Mouse (Mus musculus) CD4-positive, CD25-positive, alpha-beta regulatory T cell, adult 9 weeks (primary cell): ENCODE measurements around the gene Oxsr1. TPM values are rescaled to one million over a fixed set of nuclear protein-coding genes. Genes with fewer than 3 reads are reported as not detected.

Source experiments
- polyA plus RNA-seq: library from polyadenylated mRNA; unstranded; fragments of 100-300 nt; shearing (Covaris generic); gene quantifications from one replicate; pipeline ENCODE4 v1.2.1, GENCODE M21; 2017

The Oxsr1 gene
- 5.0 TPM for polyA plus RNA-seq

GRCm38 (mm10) chr9:119322289-119323259 lies at the start of gene Oxsr1:
Gene Oxsr1, minus strand, starts transcription at chr9:119322427.

GRCm38 (mm10) chr9:119365284-119365683 lies 43.1 kb upstream of the Oxsr1 start, which contains the start of gene Slc22a14:
Gene Slc22a14, minus strand, starts transcription at chr9:119365553.

GRCm38 (mm10) chr9:119357331-119358057 lies 35.3 kb upstream of the Oxsr1 start, which contains the start of gene Xylb:
Gene Xylb, plus strand, starts transcription at chr9:119357381.

GRCm38 (mm10) chr9:119340909-119341816 lies 18.9 kb upstream of the Oxsr1 start, which contains the start of gene Myd88:
Gene Myd88, minus strand, starts transcription at chr9:119341411.

GRCm38 (mm10) chr9:119339558-119340211 lies 17.5 kb upstream of the Oxsr1 start, which contains the start of gene Acaa1a:
Gene Acaa1a, plus strand, starts transcription at chr9:119339676.

GRCm38 (mm10) chr9:119208998-119209397 lies 113.2 kb downstream of the Oxsr1 start, which contains the start of gene Slc22a13:
Gene Slc22a13, minus strand, starts transcription at chr9:119209098.

Other genes starting within 250 kb of the Oxsr1 start
- 3.3 TPM for gene Plcd1, start 228.9 kb downstream of the Oxsr1 start, polyA plus RNA-seq
- 0.65 TPM for gene Dlec1, start 219.9 kb downstream of the Oxsr1 start, polyA plus RNA-seq
- gene Acaa1b, start 165.3 kb downstream of the Oxsr1 start, polyA plus RNA-seq = not detected
- not detected for gene Gm47289, start 163.3 kb downstream of the Oxsr1 start, polyA plus RNA-seq
- not detected for gene Slc22a13, start 113.3 kb downstream of the Oxsr1 start, polyA plus RNA-seq
- gene Acaa1a, start 17.2 kb upstream of the Oxsr1 start, polyA plus RNA-seq = 40.7 TPM
- 111 TPM for gene Myd88, start 19.0 kb upstream of the Oxsr1 start, polyA plus RNA-seq
- 0.48 TPM for gene Xylb, start 35.0 kb upstream of the Oxsr1 start, polyA plus RNA-seq
- not detected for gene Slc22a14, start 43.1 kb upstream of the Oxsr1 start, polyA plus RNA-seq
- not detected for gene Acvr2b, start 79.7 kb upstream of the Oxsr1 start, polyA plus RNA-seq
- 20.1 TPM for gene Exog, start 122.5 kb upstream of the Oxsr1 start, polyA plus RNA-seq